Mouse (Mus musculus): ENCODE data around the gene Fam229b.
A peak's percentile ranks its signal among the peaks of the same experiment; 100 is the strongest.

- TF ChIP-seq POLR2A (IDR thresholded peaks at IDR 0.05; ENCODE audit: borderline replicate concordance, extremely low read depth, insufficient read depth, insufficient read length, poor library complexity, severe bottlenecking): no peak
- peak; percentile 83 for TF ChIP-seq CTCF (IDR thresholded peaks at IDR 0.05; ENCODE audit: borderline replicate concordance, extremely low read depth, insufficient read depth, insufficient read length)
These were observed 38.2 kb upstream of the Fam229b start for GRCm38 (mm10) chr10:39171603-39172539.

Data from brain, embryonic 14.5 days (tissue).